Mouse (Mus musculus): Measurements from ENCODE around the gene Hid1. TPM values are rescaled to one million over a fixed set of nuclear protein-coding genes. Genes with fewer than 3 reads are reported as not detected.

The Hid1 gene
- polyA plus RNA-seq, 1 experiment from 2014 or later, result 14.8 TPM

- Histone ChIP-seq H3K4me1 (replicated peaks) (peaks cover 22% of the 10 kb centered on the region), H3K9me3 (no peaks in the 10 kb centered on the region), H3K27me3 (ENCODE audit: insufficient read depth, poor library complexity, severe bottlenecking) (peaks cover 82% of the 10 kb centered on the region), H3K4me3 (no peak overlapping the region), H3K36me3 (peaks cover 17% of the 10 kb centered on the region), H3K27ac (no peak overlapping the region)
- whole genome bisulfite sequencing, result 58% methylated on average over 17 of the region's 17 CpGs
- no peak for DNase-seq (ENCODE audit: low spot score)
Observed at GRCm38 (mm10) chr11:115348681-115349248, 18.8 kb downstream of the Hid1 start.

GRCm38 (mm10) chr11:115345515-115345914 lies 22.0 kb downstream of the Hid1 start:
- Histone ChIP-seq H3K27ac (no peak overlapping the region), H3K27me3 (ENCODE audit: insufficient read depth, poor library complexity, severe bottlenecking) (peaks cover 76% of the 10 kb centered on the region)
- WGBS, result 46% methylated on average over 7 of the region's 7 CpGs

GRCm38 (mm10) chr11:115344967-115345366 lies 22.6 kb downstream of the Hid1 start:
- Histone ChIP-seq H3K4me3 (no peak overlapping the region), H3K27ac (no peak overlapping the region), H3K9me3 (no peaks in the 10 kb centered on the region), H3K36me3 (peaks cover 8% of the 10 kb centered on the region; the same call in 1 of the 2 replicates), H3K27me3 (ENCODE audit: insufficient read depth, poor library complexity, severe bottlenecking) (peaks cover 76% of the 10 kb centered on the region), H3K4me1 (replicated peaks) (peaks cover 22% of the 10 kb centered on the region)
- DNase-seq (ENCODE audit: low spot score), result no peak
- 10% methylated on average over 12 of the region's 12 CpGs for WGBS

More at GRCm38 (mm10) chr11:115345515-115345914, 22.0 kb downstream of the Hid1 start:
- H3K4me1 ChIP-seq (replicated peaks), result peaks cover 22% of the 10 kb centered on the region
- H3K36me3 ChIP-seq, result peaks cover 8% of the 10 kb centered on the region; the same call in 1 of the 2 replicates
- peak; percentile 31 for DNase-seq (ENCODE audit: low spot score)
- H3K4me3 ChIP-seq, result no peak overlapping the region
- H3K9me3 ChIP-seq, result no peaks in the 10 kb centered on the region

GRCm38 (mm10) chr11:115341866-115342265 lies 25.7 kb downstream of the Hid1 start:
- peaks cover 24% of the 10 kb centered on the region for H3K4me1 ChIP-seq (replicated peaks)
- H3K27me3 ChIP-seq (ENCODE audit: insufficient read depth, poor library complexity, severe bottlenecking), result peaks cover 76% of the 10 kb centered on the region
- no peak for DNase-seq (ENCODE audit: low spot score)
- no peak overlapping the region for H3K27ac ChIP-seq
- no peaks in the 10 kb centered on the region for H3K9me3 ChIP-seq
- WGBS, result 77% methylated on average over 6 of the region's 6 CpGs
- H3K4me3 ChIP-seq, result no peak overlapping the region
- no peaks in the 10 kb centered on the region for H3K36me3 ChIP-seq

- Histone ChIP-seq H3K9me3 (no peaks in the 10 kb centered on the region), H3K36me3 (no peaks in the 10 kb centered on the region), H3K4me1 (replicated peaks) (peaks cover 21% of the 10 kb centered on the region), H3K4me3 (no peak overlapping the region), H3K27me3 (ENCODE audit: insufficient read depth, poor library complexity, severe bottlenecking) (peaks cover 76% of the 10 kb centered on the region), H3K27ac (no peak overlapping the region)
- no peak for DNase-seq (ENCODE audit: low spot score)
- WGBS, result 70% methylated on average over 2 of the region's 2 CpGs
Observed at GRCm38 (mm10) chr11:115341246-115341645, 26.3 kb downstream of the Hid1 start.

GRCm38 (mm10) chr11:115337826-115338225 lies 29.7 kb downstream of the Hid1 start:
- WGBS, result 71% methylated on average over 1 of the region's 1 CpGs
- no peak for DNase-seq (ENCODE audit: low spot score)
- Histone ChIP-seq H3K9me3 (no peaks in the 10 kb centered on the region), H3K27me3 (ENCODE audit: insufficient read depth, poor library complexity, severe bottlenecking) (peaks cover 78% of the 10 kb centered on the region), H3K4me1 (replicated peaks) (peaks cover 24% of the 10 kb centered on the region), H3K36me3 (no peaks in the 10 kb centered on the region), H3K27ac (no peak overlapping the region), H3K4me3 (no peak overlapping the region)

GRCm38 (mm10) chr11:115337350-115337749 lies 30.2 kb downstream of the Hid1 start:
- Histone ChIP-seq H3K27ac (no peak overlapping the region), H3K4me3 (no peak overlapping the region), H3K9me3 (no peaks in the 10 kb centered on the region), H3K4me1 (replicated peaks) (peaks cover 24% of the 10 kb centered on the region), H3K36me3 (no peaks in the 10 kb centered on the region), H3K27me3 (ENCODE audit: insufficient read depth, poor library complexity, severe bottlenecking) (peaks cover 83% of the 10 kb centered on the region)
- WGBS, result 66% methylated on average over 3 of the region's 3 CpGs
- DNase-seq (ENCODE audit: low spot score), result no peak

DNA sequence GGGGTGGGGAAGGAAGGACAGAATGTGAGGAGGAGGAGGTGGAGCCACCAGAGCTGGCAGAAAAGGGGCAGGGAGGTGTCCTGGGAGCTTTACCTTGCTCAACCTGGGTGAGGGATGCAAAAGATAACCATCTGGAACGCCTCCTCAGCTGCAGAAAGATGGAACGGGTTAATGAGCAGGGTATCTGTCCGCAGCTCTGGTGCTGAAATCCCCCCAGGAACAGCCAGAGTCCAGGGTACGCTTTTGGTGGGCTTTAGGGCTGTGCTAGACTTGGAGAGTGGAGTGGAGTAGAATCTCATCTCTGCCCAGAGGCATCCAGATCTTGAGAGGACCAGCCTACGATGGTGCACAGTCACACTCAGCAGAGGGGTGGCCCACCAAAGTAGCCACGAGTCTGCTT lies 31.4 kb downstream of the Hid1 start:
- Histone ChIP-seq H3K36me3 (no peaks in the 10 kb centered on the region), H3K4me1 (replicated peaks) (peaks cover 24% of the 10 kb centered on the region), H3K9me3 (no peaks in the 10 kb centered on the region), H3K27me3 (ENCODE audit: insufficient read depth, poor library complexity, severe bottlenecking) (peaks cover 86% of the 10 kb centered on the region), H3K27ac (no peak overlapping the region), H3K4me3 (no peak overlapping the region)
- DNase-seq (ENCODE audit: low spot score), result peak; percentile 46
- WGBS, result 22% methylated on average over 6 of the region's 6 CpGs

- DNase-seq (ENCODE audit: low spot score), result no peak
- no peak overlapping the region; the same call in 1 of the 2 replicates for H3K27ac ChIP-seq
- H3K36me3 ChIP-seq, result no peaks in the 10 kb centered on the region
- 61% methylated on average over 12 of the region's 12 CpGs for WGBS
- no peaks in the 10 kb centered on the region for H3K9me3 ChIP-seq
- H3K4me3 ChIP-seq, result no peak overlapping the region
- H3K4me1 ChIP-seq (replicated peaks), result peaks cover 24% of the 10 kb centered on the region
- H3K27me3 ChIP-seq (ENCODE audit: insufficient read depth, poor library complexity, severe bottlenecking), result peaks cover 86% of the 10 kb centered on the region
Observed at GRCm38 (mm10) chr11:115335223-115335622, 32.3 kb downstream of the Hid1 start.

DNA sequence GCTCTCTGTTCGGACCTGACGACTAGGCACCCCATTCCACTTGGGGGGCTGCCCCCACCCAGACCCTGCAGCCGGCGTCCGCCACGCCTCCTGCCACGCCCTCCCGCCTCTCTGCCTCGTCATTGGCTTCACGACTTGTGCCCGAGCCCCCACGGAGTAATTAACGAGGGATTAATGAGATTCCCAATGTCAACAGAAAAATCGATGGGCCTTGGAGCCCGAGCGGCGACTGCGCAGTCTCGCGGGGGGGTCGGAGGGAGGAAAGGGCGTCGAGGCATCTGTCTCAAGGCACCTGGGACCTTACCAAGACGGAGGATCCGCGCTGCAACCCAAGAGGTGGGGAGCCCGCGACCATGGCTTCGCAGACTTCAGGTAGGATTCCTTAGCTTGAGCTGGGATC lies 33.0 kb downstream of the Hid1 start, which contains the start of gene Otop3:
Gene Otop3 (plus strand): TSS at position 201 of the 400 bp plus-strand sequence.
- peak; percentile 31 for DNase-seq (ENCODE audit: low spot score)
- H3K4me3 ChIP-seq, result peak within 1 kb of the TSS; percentile 38
- WGBS, result 6% methylated on average over 29 of the region's 29 CpGs
- H3K27ac ChIP-seq, result no peak within 1 kb of the TSS; the same call in 1 of the 2 replicates
- H3K27me3 ChIP-seq (ENCODE audit: insufficient read depth, poor library complexity, severe bottlenecking), result peaks cover 84% of the 10 kb centered on the region
- H3K4me1 ChIP-seq (replicated peaks), result peaks cover 24% of the 10 kb centered on the region
- no peaks in the 10 kb centered on the region for H3K36me3 ChIP-seq
- no peaks in the 10 kb centered on the region for H3K9me3 ChIP-seq

GRCm38 (mm10) chr11:115329339-115329738 lies 38.2 kb downstream of the Hid1 start:
- H3K9me3 ChIP-seq, result no peaks in the 10 kb centered on the region
- peaks cover 9% of the 10 kb centered on the region for H3K4me1 ChIP-seq (replicated peaks)
- peaks cover 83% of the 10 kb centered on the region for H3K27me3 ChIP-seq (ENCODE audit: insufficient read depth, poor library complexity, severe bottlenecking)
- H3K27ac ChIP-seq, result no peak overlapping the region
- DNase-seq (ENCODE audit: low spot score), result no peak
- WGBS, result 69% methylated on average over 15 of the region's 15 CpGs
- H3K4me3 ChIP-seq, result no peak overlapping the region
- H3K36me3 ChIP-seq, result no peaks in the 10 kb centered on the region

- DNase-seq (ENCODE audit: low spot score), result no peak
- H3K27me3 ChIP-seq (ENCODE audit: insufficient read depth, poor library complexity, severe bottlenecking), result peaks cover 83% of the 10 kb centered on the region
- H3K4me3 ChIP-seq, result no peak overlapping the region
- no peaks in the 10 kb centered on the region for H3K36me3 ChIP-seq
- no peak overlapping the region for H3K27ac ChIP-seq
- 81% methylated on average over 7 of the region's 7 CpGs for WGBS
- no peaks in the 10 kb centered on the region for H3K9me3 ChIP-seq
- H3K4me1 ChIP-seq (replicated peaks), result peaks cover 15% of the 10 kb centered on the region
Observed at GRCm38 (mm10) chr11:115326730-115327129, 40.8 kb downstream of the Hid1 start.

DNA sequence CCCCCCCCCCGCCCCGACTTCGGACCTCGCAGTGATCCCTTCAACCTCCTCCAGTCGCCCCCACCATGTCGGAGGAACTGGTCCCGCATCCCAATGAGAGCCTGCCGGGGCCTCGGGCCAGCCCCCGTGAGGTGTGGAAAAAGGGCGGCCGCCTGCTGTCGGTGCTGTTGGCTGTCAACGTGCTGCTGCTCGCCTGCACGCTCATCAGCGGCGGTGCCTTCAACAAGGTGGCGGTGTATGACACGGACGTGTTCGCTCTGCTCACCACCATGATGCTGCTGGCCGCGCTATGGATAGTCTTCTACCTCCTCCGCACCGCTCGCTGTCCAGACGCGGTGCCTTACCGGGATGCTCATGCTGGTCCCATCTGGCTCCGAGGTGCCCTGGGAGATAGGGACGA lies 44.2 kb downstream of the Hid1 start:
- WGBS, result 21% methylated on average over 32 of the region's 32 CpGs
- H3K27me3 ChIP-seq (ENCODE audit: insufficient read depth, poor library complexity, severe bottlenecking), result peaks cover 91% of the 10 kb centered on the region
- peak; percentile 3 for DNase-seq (ENCODE audit: low spot score)
- no peaks in the 10 kb centered on the region for H3K9me3 ChIP-seq
- H3K4me3 ChIP-seq, result peak overlapping the region; percentile 3; the same call in 1 of the 2 replicates
- H3K4me1 ChIP-seq (replicated peaks), result peaks cover 45% of the 10 kb centered on the region
- H3K36me3 ChIP-seq, result no peaks in the 10 kb centered on the region
- H3K27ac ChIP-seq, result no peak overlapping the region
